In genomic region chr10:79924998-79925784, GRCm38 (mm10) we compare ENCODE assay signal across 8 mouse cellular contexts. TPM values are rescaled to one million over a fixed set of nuclear protein-coding genes. Genes with fewer than 3 reads are reported as not detected.
A peak's percentile ranks its signal among the peaks of the same experiment; 100 is the strongest.
DNase-seq lines count a peak whose midpoint lies in the region; ATAC-seq and TF ChIP-seq lines count a peak whose summit lies in the region.

No protein-coding gene starts in this region.

- peak overlapping the region; percentile 78; the same call in 1 of the 2 replicates for H3K4me2 ChIP-seq in forebrain, embryonic 14.5 days (ENCODE audit: low read length)
- peak overlapping the region; percentile 91 for H3K4me2 ChIP-seq in lung, embryonic 15.5 days

- H3K9ac ChIP-seq in forebrain, embryonic 14.5 days (ENCODE audit: low read length): no peak overlapping the region
- no peak overlapping the region for H3K9ac ChIP-seq in lung, embryonic 15.5 days

- DNase-seq in c-Kit-positive CD71-positive TER-119-negative erythroid progenitor cells, embryonic 14.5 days (ENCODE audit: low read depth): peak; percentile 79
- peak; percentile 90 for DNase-seq in forebrain, embryonic 14.5 days (ENCODE audit: low spot score)
- peak; percentile 96 to 97 for DNase-seq in heart, postnatal 36 days
- peak; percentile 97 for DNase-seq in layer of hippocampus, adult 9-10 months (ENCODE audit: low spot score)
- peak; percentile 93 for DNase-seq in thymus, adult 2 months

- 11% methylated on average over 29 of the region's 29 CpGs for WGBS in forebrain, embryonic 14.5 days
- 9% methylated on average over 29 of the region's 29 CpGs for WGBS in lung, embryonic 15.5 days
- WGBS in olfactory bulb, adult 2 months: 12% methylated on average over 29 of the region's 29 CpGs
- 25% methylated on average over 29 of the region's 29 CpGs for WGBS in thymus, adult 2 months

- no peaks in the 10 kb centered on the region for H3K36me3 ChIP-seq in E14TG2a.4 (ENCODE audit: insufficient read depth, low read length)
- no peaks in the 10 kb centered on the region for H3K36me3 ChIP-seq in forebrain, embryonic 14.5 days (ENCODE audit: control insufficient read depth, insufficient read depth, low read length)
- H3K36me3 ChIP-seq in lung, embryonic 15.5 days: no peaks in the 10 kb centered on the region
- H3K36me3 ChIP-seq in thymus, adult 2 months (ENCODE audit: control insufficient read depth, insufficient read depth, low read length): no peaks in the 10 kb centered on the region

- peak; percentile 19 for ATAC-seq in forebrain, embryonic 14.5 days
- ATAC-seq in lung, embryonic 15.5 days (ENCODE audit: borderline replicate concordance, extremely low read depth, low FRiP score, low TSS enrichment): no peak

- no peak overlapping the region for H3K27ac ChIP-seq in forebrain, embryonic 14.5 days (ENCODE audit: low read depth, low read length)
- H3K27ac ChIP-seq in lung, embryonic 15.5 days: no peak overlapping the region
- no peak overlapping the region for H3K27ac ChIP-seq in olfactory bulb, adult 2 months (ENCODE audit: insufficient read depth, low read depth, low read length)
- H3K27ac ChIP-seq in thymus, adult 2 months (ENCODE audit: control insufficient read depth, insufficient read depth, low read length): no peak overlapping the region

- peak; percentile 63 for TF ChIP-seq CTCF in E14TG2a.4 (conservative IDR thresholded peaks at IDR 0.05; ENCODE audit: low read length)
- peak; percentile 99 for TF ChIP-seq CTCF in olfactory bulb, adult 2 months (IDR thresholded peaks at IDR 0.05; ENCODE audit: insufficient read depth, low read depth, low read length)
- TF ChIP-seq CTCF in thymus, adult 2 months (IDR thresholded peaks at IDR 0.05; ENCODE audit: borderline replicate concordance, control insufficient read depth, extremely low read depth, insufficient read depth, low read length, poor library complexity): peak; percentile 100

- H3K27me3 ChIP-seq in E14TG2a.4 (ENCODE audit: insufficient read depth, low read length): peaks cover 70% of the 10 kb centered on the region
- peaks cover 36% of the 10 kb centered on the region for H3K27me3 ChIP-seq in forebrain, embryonic 14.5 days (replicated peaks; ENCODE audit: control insufficient read depth, insufficient read depth, low read length)
- H3K27me3 ChIP-seq in lung, embryonic 15.5 days: peaks cover 34% of the 10 kb centered on the region
- H3K27me3 ChIP-seq in thymus, adult 2 months (ENCODE audit: control insufficient read depth, insufficient read depth, low read length): no peaks in the 10 kb centered on the region; the same call in 1 of the 2 replicates

- H3K9me3 ChIP-seq in E14TG2a.4 (ENCODE audit: low read length): 0 out of 2 replicates have a peak, but pooled peaks cover 2% of the 10 kb centered on the region
- no peaks in the 10 kb centered on the region for H3K9me3 ChIP-seq in forebrain, embryonic 14.5 days (replicated peaks; ENCODE audit: control insufficient read depth, low read length)
- H3K9me3 ChIP-seq in lung, embryonic 15.5 days: no peaks in the 10 kb centered on the region

- no peak overlapping the region for H3K4me3 ChIP-seq in E14TG2a.4 (replicated peaks; ENCODE audit: low read length)
- no peak overlapping the region for H3K4me3 ChIP-seq in forebrain, embryonic 14.5 days (ENCODE audit: low read depth, low read length)
- H3K4me3 ChIP-seq in lung, embryonic 15.5 days: peak overlapping the region; percentile 77
- H3K4me3 ChIP-seq in olfactory bulb, adult 2 months (ENCODE audit: insufficient read depth, low read depth, low read length): no peak overlapping the region
- no peak overlapping the region for H3K4me3 ChIP-seq in thymus, adult 2 months (ENCODE audit: control insufficient read depth, insufficient read depth, low read length)

- peaks cover 71% of the 10 kb centered on the region for H3K4me1 ChIP-seq in E14TG2a.4 (replicated peaks; ENCODE audit: low read depth, low read length)
- H3K4me1 ChIP-seq in forebrain, embryonic 14.5 days (ENCODE audit: control insufficient read depth, insufficient read depth, low read length): peaks cover 12% of the 10 kb centered on the region; the same call in 1 of the 2 replicates
- H3K4me1 ChIP-seq in lung, embryonic 15.5 days: peaks cover 45% of the 10 kb centered on the region
- H3K4me1 ChIP-seq in olfactory bulb, adult 2 months (ENCODE audit: control insufficient read depth, insufficient read depth, low read length): peaks cover 49% of the 10 kb centered on the region
- peaks cover 26% of the 10 kb centered on the region for H3K4me1 ChIP-seq in thymus, adult 2 months (replicated peaks; ENCODE audit: control insufficient read depth, insufficient read depth, low read length)

- intact Hi-C loops in heart, postnatal 36 days (cut with DNase I): loop anchor here (1.0 to 2.0 kb wide), 5 partner anchors 29 to 91 kb away; no protein-coding TSS in a partner anchor

- TF ChIP-seq POLR2A in olfactory bulb, adult 2 months (IDR thresholded peaks at IDR 0.05; ENCODE audit: insufficient read depth, low read depth, low read length): no peak
- no peak for TF ChIP-seq POLR2A in thymus, adult 2 months (IDR thresholded peaks at IDR 0.05; ENCODE audit: control insufficient read depth, extremely low read depth, insufficient read depth, low read length, poor library complexity)

RNA-seq across cellular contexts. Expression of gene Arid3a, which starts 1.7 kb away (rescaled TPM):
- 1.1 and 2.3 TPM in 2 replicates for polyA plus RNA-seq in forebrain, embryonic 14.5 days (2014; fragmentation: Nextera tagmentation; extraction: Ambion mirVana)
- 1 to 10 TPM; 1.9 to 2.6 TPM for total RNA-seq in heart, postnatal 36 days (2021)
- 4.8 and 6.0 TPM in 2 replicates for polyA plus RNA-seq in lung, embryonic 15.5 days (2015; fragmentation: Nextera tagmentation; extraction: Ambion mirVana)
- not detected in 2 replicates for polyA plus RNA-seq in olfactory bulb, adult 2 months (2012; ENCODE audit: insufficient read depth, insufficient read length, low replicate concordance, missing spikeins)
- 12.5 and 13.5 TPM in 2 replicates for polyA plus RNA-seq in thymus, adult 2 months (2012; rRNA removed)

RNA-seq across cellular contexts. Expression of gene R3hdm4, which starts 4.2 kb away (rescaled TPM):
- polyA plus RNA-seq in forebrain, embryonic 14.5 days (2014; fragmentation: Nextera tagmentation; extraction: Ambion mirVana): 175 and 197 TPM in 2 replicates
- total RNA-seq in heart, postnatal 36 days (2021): 10 to 100 TPM; 81.0 to 88.1 TPM
- 143 and 152 TPM in 2 replicates for polyA plus RNA-seq in lung, embryonic 15.5 days (2015; fragmentation: Nextera tagmentation; extraction: Ambion mirVana)
- not detected in 2 replicates for polyA plus RNA-seq in olfactory bulb, adult 2 months (2012; ENCODE audit: insufficient read depth, insufficient read length, low replicate concordance, missing spikeins)
- 279 and 303 TPM in 2 replicates for polyA plus RNA-seq in thymus, adult 2 months (2012; rRNA removed)

RNA-seq across cellular contexts. Expression of gene Kiss1r, which starts 8.4 kb away (rescaled TPM):
- polyA plus RNA-seq in forebrain, embryonic 14.5 days (2014; fragmentation: Nextera tagmentation; extraction: Ambion mirVana): 1.6 and 1.8 TPM in 2 replicates
- under 1 TPM; 0.17 to 0.38 TPM for total RNA-seq in heart, postnatal 36 days (2021)
- 0.59 and 0.87 TPM in 2 replicates for polyA plus RNA-seq in lung, embryonic 15.5 days (2015; fragmentation: Nextera tagmentation; extraction: Ambion mirVana)
- not detected in 2 replicates for polyA plus RNA-seq in olfactory bulb, adult 2 months (2012; ENCODE audit: insufficient read depth, insufficient read length, low replicate concordance, missing spikeins)
- 5.8 and 7.5 TPM in 2 replicates for polyA plus RNA-seq in thymus, adult 2 months (2012; rRNA removed)

RNA-seq across cellular contexts. Expression of gene Gm26602, which starts 14.5 kb away (rescaled TPM):
- polyA plus RNA-seq in forebrain, embryonic 14.5 days (2014; fragmentation: Nextera tagmentation; extraction: Ambion mirVana): 6.0 and 21.9 TPM in 2 replicates
- total RNA-seq in heart, postnatal 36 days (2021): not detected
- 1.2 and 1.7 TPM in 2 replicates for polyA plus RNA-seq in lung, embryonic 15.5 days (2015; fragmentation: Nextera tagmentation; extraction: Ambion mirVana)
- not detected in 2 replicates for polyA plus RNA-seq in olfactory bulb, adult 2 months (2012; ENCODE audit: insufficient read depth, insufficient read length, low replicate concordance, missing spikeins)
- polyA plus RNA-seq in thymus, adult 2 months (2012; rRNA removed): not detected in 2 replicates

RNA-seq across cellular contexts. Expression of gene Med16, which starts 16.5 kb away (rescaled TPM):
- 40.5 and 47.6 TPM in 2 replicates for polyA plus RNA-seq in forebrain, embryonic 14.5 days (2014; fragmentation: Nextera tagmentation; extraction: Ambion mirVana)
- 10 to 100 TPM; 53.0 to 53.2 TPM for total RNA-seq in heart, postnatal 36 days (2021)
- 54.7 and 56.1 TPM in 2 replicates for polyA plus RNA-seq in lung, embryonic 15.5 days (2015; fragmentation: Nextera tagmentation; extraction: Ambion mirVana)
- not detected in 2 replicates for polyA plus RNA-seq in olfactory bulb, adult 2 months (2012; ENCODE audit: insufficient read depth, insufficient read length, low replicate concordance, missing spikeins)
- 103 and 121 TPM in 2 replicates for polyA plus RNA-seq in thymus, adult 2 months (2012; rRNA removed)
